Mouse (Mus musculus): ENCODE measurements around the gene Prr12. TPM values are rescaled to one million over a fixed set of nuclear protein-coding genes. Genes with fewer than 3 reads are reported as not detected.

The Prr12 gene
- polyA plus RNA-seq, 1 experiment from 2014 or later: 4.1 TPM

DNA sequence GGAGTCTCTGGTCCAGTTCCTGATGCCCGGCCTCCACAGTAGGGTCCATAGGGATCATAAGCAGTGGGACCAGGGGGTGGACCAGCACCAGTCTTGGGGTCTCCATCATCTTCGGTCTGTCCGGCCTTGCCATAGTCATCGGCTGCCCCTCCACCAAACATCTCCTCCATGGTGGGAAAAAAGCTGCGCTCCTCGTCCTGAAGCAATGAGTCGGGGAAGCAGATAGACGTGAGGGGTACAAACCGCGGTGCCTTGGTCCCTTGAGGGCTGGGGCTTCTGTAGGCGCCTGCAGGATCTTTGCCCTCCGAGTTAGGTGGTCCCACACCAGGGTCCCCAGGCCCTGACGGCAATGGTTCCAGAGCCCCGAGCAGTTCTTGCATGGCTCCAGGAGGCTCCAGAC is 5.2 kb downstream of the Prr12 start:
- no peak overlapping the region for H3K27ac ChIP-seq
- no peak overlapping the region for H3K4me3 ChIP-seq
- peaks cover 79% of the 10 kb centered on the region for H3K36me3 ChIP-seq
- H3K4me1 ChIP-seq: peaks cover 20% of the 10 kb centered on the region
- H3K4me2 ChIP-seq: no peak overlapping the region
- ATAC-seq: no peak
- H3K9me3 ChIP-seq (replicated peaks): no peaks in the 10 kb centered on the region
- WGBS (ENCODE audit: insufficient replicate concordance): 85% methylated on average over 14 of the region's 14 CpGs
- H3K27me3 ChIP-seq (replicated peaks): no peaks in the 10 kb centered on the region
- H3K9ac ChIP-seq: no peak overlapping the region

DNA sequence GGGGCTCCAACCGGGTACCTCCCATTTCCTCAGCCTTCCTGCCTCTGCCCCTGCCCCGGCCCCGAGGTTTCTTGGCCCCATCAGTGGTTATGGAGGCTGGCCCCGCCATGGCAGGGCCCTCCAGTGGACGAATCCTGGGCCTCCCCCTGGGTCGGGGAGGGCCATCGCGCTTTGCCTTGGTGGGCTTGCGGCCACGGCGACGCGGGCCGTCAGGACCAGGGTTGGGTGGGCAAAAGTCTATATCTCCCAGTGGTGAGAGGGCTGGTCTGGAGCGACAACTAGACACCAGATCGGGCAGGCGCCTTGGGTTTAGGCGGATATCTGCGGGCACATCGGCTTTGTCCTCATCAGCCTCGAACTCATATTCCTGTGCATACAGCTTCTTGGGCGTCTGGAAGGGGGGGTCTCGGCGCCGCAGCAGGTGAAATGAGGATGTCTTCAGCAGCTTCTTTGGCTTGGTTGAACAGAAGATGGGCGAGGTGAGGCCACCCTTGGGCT is 5.8 kb downstream of the Prr12 start:
- Histone ChIP-seq H3K27ac (no peak overlapping the region), H3K4me1 (peaks cover 14% of the 10 kb centered on the region), H3K4me2 (no peak overlapping the region), H3K9ac (no peak overlapping the region), H3K4me3 (no peak overlapping the region), H3K9me3 (replicated peaks) (no peaks in the 10 kb centered on the region), H3K36me3 (peaks cover 85% of the 10 kb centered on the region), H3K27me3 (replicated peaks) (no peaks in the 10 kb centered on the region)
- ATAC-seq: no peak
- WGBS (ENCODE audit: insufficient replicate concordance): 88% methylated on average over 26 of the region's 26 CpGs

DNA sequence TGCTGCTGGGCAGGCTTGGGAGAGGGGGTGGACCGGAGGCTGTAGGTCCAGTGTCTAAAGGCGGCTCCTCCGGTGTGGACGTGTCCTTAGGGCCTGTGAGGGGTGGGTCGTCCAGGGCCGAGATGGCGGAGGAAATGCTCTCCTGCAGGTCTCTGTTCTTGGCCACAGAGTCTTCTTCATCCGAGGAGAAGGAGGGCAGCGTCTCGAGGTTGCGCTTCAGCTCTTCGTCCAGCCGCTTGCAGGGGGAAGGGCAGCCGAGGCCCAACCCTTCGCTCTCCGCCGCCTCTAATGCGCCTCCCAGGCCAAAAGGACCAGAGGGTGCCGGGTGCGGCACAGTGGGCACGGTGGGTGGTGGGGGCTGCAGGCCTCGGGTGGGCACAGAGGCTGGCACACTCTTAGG is 6.9 kb downstream of the Prr12 start:
- WGBS (ENCODE audit: insufficient replicate concordance): 88% methylated on average over 22 of the region's 22 CpGs
- peaks cover 2% of the 10 kb centered on the region for H3K4me1 ChIP-seq
- no peak overlapping the region for H3K27ac ChIP-seq
- ATAC-seq: no peak
- no peak overlapping the region for H3K9ac ChIP-seq
- no peaks in the 10 kb centered on the region for H3K27me3 ChIP-seq (replicated peaks)
- H3K9me3 ChIP-seq (replicated peaks): no peaks in the 10 kb centered on the region
- H3K4me2 ChIP-seq: no peak overlapping the region
- H3K36me3 ChIP-seq: peaks cover 97% of the 10 kb centered on the region
- no peak overlapping the region for H3K4me3 ChIP-seq

DNA sequence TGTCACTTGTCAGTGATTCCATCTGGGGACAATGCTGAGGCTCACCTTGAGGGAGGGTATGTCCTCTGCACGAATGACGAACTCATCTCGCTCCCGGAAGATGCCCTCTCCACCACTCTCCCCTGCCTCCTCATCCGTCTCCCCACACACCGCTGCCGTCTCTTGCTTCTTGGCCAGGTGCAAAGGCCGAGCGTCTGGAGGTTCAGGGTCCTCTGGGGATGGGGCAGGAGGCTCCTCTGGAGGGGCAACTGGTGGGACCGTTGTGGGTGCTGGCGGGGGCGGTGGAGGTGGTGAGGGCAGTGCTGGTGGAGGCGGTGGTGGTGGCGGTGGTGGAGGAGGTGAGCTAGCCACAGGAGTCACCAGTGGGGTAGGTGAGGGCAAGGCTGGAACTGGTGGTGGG is 9.4 kb downstream of the Prr12 start:
- Histone ChIP-seq H3K27me3 (replicated peaks) (no peaks in the 10 kb centered on the region), H3K27ac (no peak overlapping the region), H3K4me2 (no peak overlapping the region), H3K36me3 (peaks cover 99% of the 10 kb centered on the region), H3K4me1 (no peaks in the 10 kb centered on the region), H3K9ac (no peak overlapping the region), H3K4me3 (no peak overlapping the region), H3K9me3 (replicated peaks) (no peaks in the 10 kb centered on the region)
- no peak for ATAC-seq
- 93% methylated on average over 14 of the region's 14 CpGs for WGBS (ENCODE audit: insufficient replicate concordance)

DNA sequence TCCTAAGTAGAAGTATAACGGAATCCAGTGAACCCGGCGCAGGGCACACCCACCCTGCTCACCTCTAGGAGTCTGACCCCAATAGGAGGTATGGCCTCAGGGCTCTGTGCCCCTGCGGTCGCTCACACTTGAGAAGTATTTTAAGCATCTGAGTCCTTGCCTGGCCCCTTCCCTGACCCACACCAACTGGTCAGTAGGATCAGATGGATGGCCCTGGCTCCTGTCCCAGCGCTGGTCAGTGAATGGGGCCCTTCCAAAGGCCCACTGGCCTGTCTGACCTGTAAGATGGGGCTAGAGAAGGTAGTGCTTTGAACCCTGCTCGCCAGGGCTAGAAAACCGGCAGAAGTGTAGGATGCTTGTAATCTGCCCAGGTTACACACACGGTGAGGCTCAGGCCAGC is 11.8 kb downstream of the Prr12 start:
- no peak overlapping the region for H3K4me2 ChIP-seq
- H3K27ac ChIP-seq: no peak overlapping the region
- H3K9me3 ChIP-seq (replicated peaks): no peaks in the 10 kb centered on the region
- H3K9ac ChIP-seq: no peak overlapping the region
- H3K27me3 ChIP-seq (replicated peaks): no peaks in the 10 kb centered on the region
- no peak overlapping the region for H3K4me3 ChIP-seq
- ATAC-seq: no peak
- H3K36me3 ChIP-seq: peaks cover 99% of the 10 kb centered on the region
- 87% methylated on average over 9 of the region's 9 CpGs for WGBS (ENCODE audit: insufficient replicate concordance)
- H3K4me1 ChIP-seq: no peaks in the 10 kb centered on the region

DNA sequence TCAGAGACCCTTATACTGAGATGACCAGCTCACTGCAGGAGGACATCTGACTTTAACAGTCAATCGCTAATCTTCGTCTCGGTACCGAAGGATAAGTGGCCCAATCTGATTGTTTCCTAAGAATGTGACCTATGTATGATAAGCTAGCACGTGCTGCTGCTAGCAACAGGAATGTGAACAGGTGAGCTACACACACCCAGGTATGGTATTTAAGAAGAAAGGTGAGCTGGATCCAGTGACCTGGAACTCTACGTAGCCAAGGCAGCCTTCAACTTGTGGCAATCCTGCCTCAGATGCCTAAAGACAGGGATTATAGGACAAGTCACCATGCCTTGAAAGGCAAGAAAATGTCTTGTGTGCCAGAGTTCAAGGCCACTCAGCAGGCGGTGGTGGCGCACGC is 14.3 kb downstream of the Prr12 start:
- WGBS (ENCODE audit: insufficient replicate concordance): 79% methylated on average over 9 of the region's 9 CpGs
- peaks cover 99% of the 10 kb centered on the region for H3K36me3 ChIP-seq
- no peak for ATAC-seq

DNA sequence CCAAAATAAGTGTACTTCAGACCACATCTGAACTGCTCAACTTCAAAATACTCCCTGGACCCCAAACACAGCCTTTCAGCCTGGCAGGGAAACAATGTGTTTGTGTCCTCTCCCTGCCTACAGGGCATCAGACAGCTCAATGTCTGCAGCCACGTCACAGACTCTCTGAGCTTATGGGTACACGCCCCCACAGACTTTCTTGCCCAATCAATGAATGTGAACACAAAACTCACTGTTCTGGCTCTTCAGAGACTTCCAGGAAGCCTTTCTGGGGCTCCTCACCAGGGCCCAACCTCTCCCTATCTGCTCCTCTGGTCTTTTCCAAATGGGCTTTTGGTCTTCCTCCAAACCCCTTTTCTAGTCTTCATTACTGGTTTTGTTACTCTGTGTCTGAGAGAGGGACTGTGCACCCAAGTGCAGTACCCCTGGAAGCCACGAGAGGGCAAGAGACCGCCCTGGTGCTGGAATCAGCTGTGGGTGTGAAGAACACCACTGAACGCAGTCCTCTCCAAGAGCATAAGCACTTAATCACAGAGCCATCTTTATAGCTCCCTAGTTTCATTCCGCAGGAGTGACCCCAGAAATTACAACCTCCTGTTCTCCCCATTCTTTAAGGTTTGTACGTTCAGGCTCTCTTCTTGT is 14.8 kb downstream of the Prr12 start:
- 46% methylated on average over 7 of the region's 7 CpGs for WGBS (ENCODE audit: insufficient replicate concordance)
- no peak overlapping the region for H3K4me2 ChIP-seq
- no peak overlapping the region for H3K27ac ChIP-seq
- no peak overlapping the region for H3K4me3 ChIP-seq
- H3K9ac ChIP-seq: no peak overlapping the region
- ATAC-seq: peak; percentile 53; the same call in 1 of the 2 replicates
- no peaks in the 10 kb centered on the region for H3K4me1 ChIP-seq
- H3K36me3 ChIP-seq: peaks cover 99% of the 10 kb centered on the region
- no peaks in the 10 kb centered on the region for H3K27me3 ChIP-seq (replicated peaks)
- H3K9me3 ChIP-seq (replicated peaks): no peaks in the 10 kb centered on the region

More for the DNA sequence above, 14.3 kb downstream of the Prr12 start:
- no peaks in the 10 kb centered on the region for H3K4me1 ChIP-seq
- no peak overlapping the region for H3K27ac ChIP-seq
- H3K4me2 ChIP-seq: no peak overlapping the region
- no peaks in the 10 kb centered on the region for H3K9me3 ChIP-seq (replicated peaks)
- H3K9ac ChIP-seq: no peak overlapping the region
- H3K27me3 ChIP-seq (replicated peaks): no peaks in the 10 kb centered on the region
- H3K4me3 ChIP-seq: no peak overlapping the region

DNA sequence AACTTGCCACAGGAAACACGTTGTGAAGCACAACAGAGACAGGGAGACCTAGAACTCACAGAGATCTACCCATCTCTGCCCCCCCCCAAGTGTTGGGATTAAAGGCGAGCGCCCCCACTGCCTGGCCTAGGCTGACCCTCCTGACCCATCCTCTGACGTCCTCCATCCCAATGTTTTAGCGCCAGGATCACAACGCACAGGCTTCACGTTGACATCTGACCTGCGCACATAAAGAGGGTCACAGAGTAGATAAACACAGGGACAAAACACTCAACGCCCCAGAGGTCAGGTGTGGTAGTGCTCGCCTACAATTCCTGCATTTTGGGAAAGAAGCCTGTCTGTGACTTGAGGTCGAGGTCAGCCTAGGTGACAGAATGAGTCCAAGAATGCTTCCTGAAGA is 16.0 kb downstream of the Prr12 start:
- WGBS (ENCODE audit: insufficient replicate concordance): 80% methylated on average over 11 of the region's 11 CpGs
- no peaks in the 10 kb centered on the region for H3K4me1 ChIP-seq
- no peak overlapping the region for H3K4me2 ChIP-seq
- H3K27me3 ChIP-seq (replicated peaks): no peaks in the 10 kb centered on the region
- H3K4me3 ChIP-seq: no peak overlapping the region
- no peak overlapping the region for H3K9ac ChIP-seq
- no peak for ATAC-seq
- H3K27ac ChIP-seq: no peak overlapping the region
- no peaks in the 10 kb centered on the region for H3K9me3 ChIP-seq (replicated peaks)
- peaks cover 99% of the 10 kb centered on the region for H3K36me3 ChIP-seq

DNA sequence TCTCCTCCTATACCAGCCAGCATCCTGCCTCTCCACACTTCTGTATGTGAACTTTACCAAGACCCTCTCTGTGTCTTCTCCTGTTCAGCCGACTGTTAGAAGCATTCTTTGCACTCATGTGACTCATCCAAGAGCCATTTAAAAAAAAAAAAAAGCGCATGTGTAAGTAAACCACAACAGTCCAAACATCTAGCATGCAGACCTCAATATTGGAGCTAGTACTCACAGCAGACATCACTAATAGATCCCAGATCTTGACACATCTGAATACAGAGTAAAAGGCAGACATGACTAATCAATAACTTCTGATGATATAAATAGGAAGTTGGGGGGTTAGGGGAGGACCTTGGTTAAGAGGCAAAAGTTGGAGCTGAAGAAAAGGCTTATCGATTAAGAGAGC is 17.1 kb downstream of the Prr12 start:
- H3K27ac ChIP-seq: no peak overlapping the region
- H3K36me3 ChIP-seq: peaks cover 99% of the 10 kb centered on the region
- no peak overlapping the region for H3K4me2 ChIP-seq
- no peak overlapping the region for H3K9ac ChIP-seq
- ATAC-seq: no peak
- no peaks in the 10 kb centered on the region for H3K4me1 ChIP-seq
- no peaks in the 10 kb centered on the region for H3K27me3 ChIP-seq (replicated peaks)
- 77% methylated on average over 3 of the region's 3 CpGs for WGBS (ENCODE audit: insufficient replicate concordance)
- no peak overlapping the region for H3K4me3 ChIP-seq
- no peaks in the 10 kb centered on the region for H3K9me3 ChIP-seq (replicated peaks)

DNA sequence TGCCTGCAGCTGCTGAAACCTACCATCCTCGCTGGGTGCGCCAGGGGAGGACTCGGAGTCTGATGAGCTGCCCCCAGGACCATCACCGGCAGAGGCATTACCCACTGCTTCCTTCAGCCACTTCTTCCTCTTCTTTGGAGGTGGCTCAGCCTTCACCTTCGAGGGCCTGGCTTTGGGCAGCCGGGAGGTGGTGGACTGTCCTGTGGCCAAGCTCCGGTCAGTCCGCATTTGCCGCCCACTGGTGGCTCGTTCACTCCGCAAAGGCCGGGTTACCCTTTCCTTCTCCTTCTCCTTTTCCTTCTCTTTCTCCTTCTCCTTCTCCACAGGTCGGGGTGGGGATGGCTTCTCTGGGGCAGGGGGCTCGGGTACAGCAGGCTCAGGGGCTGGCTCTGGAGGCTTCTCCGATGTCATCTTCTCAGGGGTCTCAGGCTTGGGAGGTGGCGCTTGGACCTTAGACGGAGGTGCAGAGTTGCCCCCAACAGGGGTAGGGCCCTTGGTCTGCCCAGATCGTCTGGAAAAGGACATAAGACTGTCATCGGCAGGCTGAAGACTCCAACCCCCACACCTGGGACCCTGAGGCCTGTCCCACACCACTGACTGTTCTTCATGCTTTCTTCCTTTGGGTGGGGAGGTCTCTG is 18.8 kb downstream of the Prr12 start:
- no peaks in the 10 kb centered on the region for H3K27me3 ChIP-seq (replicated peaks)
- no peaks in the 10 kb centered on the region for H3K4me1 ChIP-seq
- no peaks in the 10 kb centered on the region for H3K9me3 ChIP-seq (replicated peaks)
- no peak overlapping the region for H3K4me2 ChIP-seq
- ATAC-seq: no peak
- no peak overlapping the region for H3K27ac ChIP-seq
- H3K9ac ChIP-seq: no peak overlapping the region
- peaks cover 99% of the 10 kb centered on the region for H3K36me3 ChIP-seq
- H3K4me3 ChIP-seq: no peak overlapping the region
- WGBS (ENCODE audit: insufficient replicate concordance): 87% methylated on average over 19 of the region's 19 CpGs

DNA sequence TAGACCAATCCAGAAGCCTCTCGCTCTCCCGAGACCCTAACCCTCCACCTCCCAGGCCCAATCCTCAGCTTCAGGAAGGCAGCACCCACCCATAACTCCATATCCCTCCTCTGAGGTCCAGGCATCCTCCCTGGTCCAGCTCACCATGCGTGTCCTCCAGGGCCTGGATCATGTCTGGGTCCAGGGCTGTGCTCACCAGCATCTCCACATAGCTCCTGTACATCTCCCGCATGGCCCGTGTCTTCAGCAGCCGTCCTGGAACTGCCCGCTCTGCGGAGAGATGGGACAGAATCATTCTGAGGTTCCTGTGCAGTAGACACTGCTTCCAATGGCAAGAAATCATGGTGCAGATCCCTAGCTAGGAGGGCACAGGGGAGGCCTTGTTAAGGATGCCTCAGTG is 21.8 kb downstream of the Prr12 start:
- H3K4me2 ChIP-seq: no peak overlapping the region
- 91% methylated on average over 8 of the region's 8 CpGs for WGBS (ENCODE audit: insufficient replicate concordance)
- H3K4me3 ChIP-seq: no peak overlapping the region
- H3K27me3 ChIP-seq (replicated peaks): no peaks in the 10 kb centered on the region
- H3K36me3 ChIP-seq: peaks cover 91% of the 10 kb centered on the region
- H3K9ac ChIP-seq: no peak overlapping the region
- H3K9me3 ChIP-seq (replicated peaks): no peaks in the 10 kb centered on the region
- no peak overlapping the region for H3K27ac ChIP-seq
- H3K4me1 ChIP-seq: no peaks in the 10 kb centered on the region; the same call in 1 of the 2 replicates
- no peak for ATAC-seq

DNA sequence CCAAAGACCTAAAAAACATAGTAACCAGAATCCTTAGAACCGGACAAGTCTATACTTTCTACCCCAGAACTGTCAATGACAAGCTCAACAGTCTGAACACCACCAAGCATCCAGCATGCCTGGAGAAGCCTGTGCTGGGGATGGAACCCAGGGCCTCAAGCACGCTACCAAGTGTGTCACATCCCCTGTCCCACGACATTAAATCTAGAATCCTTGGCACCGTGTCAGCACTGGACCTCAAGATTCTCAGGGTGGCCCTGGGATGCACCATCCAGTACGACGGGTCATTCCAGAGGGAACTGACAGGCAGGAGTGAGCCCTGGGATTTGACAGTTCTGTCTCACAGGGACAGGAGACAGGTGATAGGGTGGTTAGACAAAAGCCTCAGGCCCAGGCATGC is 22.7 kb downstream of the Prr12 start:
- H3K4me2 ChIP-seq: no peak overlapping the region
- no peak overlapping the region for H3K9ac ChIP-seq
- 82% methylated on average over 6 of the region's 6 CpGs for WGBS (ENCODE audit: insufficient replicate concordance)
- no peak for ATAC-seq
- H3K36me3 ChIP-seq: peaks cover 82% of the 10 kb centered on the region
- H3K27ac ChIP-seq: no peak overlapping the region
- H3K4me3 ChIP-seq: no peak overlapping the region
- no peaks in the 10 kb centered on the region for H3K9me3 ChIP-seq (replicated peaks)
- no peaks in the 10 kb centered on the region for H3K27me3 ChIP-seq (replicated peaks)
- H3K4me1 ChIP-seq: no peaks in the 10 kb centered on the region; the same call in 1 of the 2 replicates
